Mouse (Mus musculus) limb, embryonic 10.5 days (tissue): ENCODE measurements around the gene Fbxo21. TPM values are rescaled to one million over a fixed set of nuclear protein-coding genes. Genes with fewer than 3 reads are reported as not detected.
A peak's percentile ranks its signal among the peaks of the same experiment; 100 is the strongest.

ENCODE experiments used
- DNase-seq: peaks from one replicate; pipeline ENCODE4 v3.0.0-alpha.2; 2017; ENCODE audit warnings: low spot score
- H3K27ac ChIP-seq: fragments of 300-500 bp; sonication (generic); 2 replicates; pipeline ENCODE4 v1.5.1; 2016; ENCODE audit warnings: mild to moderate bottlenecking
- H3K27me3 ChIP-seq: fragments of 300-500 bp; sonication (generic); 2 replicates; pipeline ENCODE4 v1.6.1; 2016; ENCODE audit warnings: low read depth, mild to moderate bottlenecking; ENCODE audit not compliant: poor library complexity, severe bottlenecking
- H3K36me3 ChIP-seq: fragments of 300-500 bp; sonication (generic); 2 replicates; pipeline ENCODE4 v1.6.1; 2016; ENCODE audit warnings: mild to moderate bottlenecking, moderate library complexity
- H3K4me1 ChIP-seq: fragments of 300-500 bp; sonication (generic); 2 replicates; pipeline ENCODE4 v1.6.1; 2016
- H3K4me3 ChIP-seq: fragments of 300-500 bp; sonication (generic); 2 replicates; pipeline ENCODE4 v1.5.1; 2016; ENCODE audit warnings: mild to moderate bottlenecking, moderate library complexity
- H3K9me3 ChIP-seq: fragments of 300-500 bp; sonication (generic); replicated peaks from 2 replicates; pipeline ENCODE4 v1.6.1; 2016; ENCODE audit warnings: mild to moderate bottlenecking
- WGBS: fragments of 180-500 bp; shearing (Covaris S2); methylation state at CpG from one replicate; pipeline ENCODE4 v1.1.7; 2016; 5-methylcytosine and 5-hydroxymethylcytosine counted together
- polyA plus RNA-seq: library from polyadenylated mRNA; unstranded; fragments of >200 nt; fragmentation: Nextera tagmentation; extraction: Ambion mirVana; gene quantifications from 2 replicates; pipeline ENCODE4 v1.2.1, GENCODE M21; 2016

Gene Fbxo21
- polyA plus RNA-seq, 1 experiment from 2014 or later: 93.4 TPM

DNA sequence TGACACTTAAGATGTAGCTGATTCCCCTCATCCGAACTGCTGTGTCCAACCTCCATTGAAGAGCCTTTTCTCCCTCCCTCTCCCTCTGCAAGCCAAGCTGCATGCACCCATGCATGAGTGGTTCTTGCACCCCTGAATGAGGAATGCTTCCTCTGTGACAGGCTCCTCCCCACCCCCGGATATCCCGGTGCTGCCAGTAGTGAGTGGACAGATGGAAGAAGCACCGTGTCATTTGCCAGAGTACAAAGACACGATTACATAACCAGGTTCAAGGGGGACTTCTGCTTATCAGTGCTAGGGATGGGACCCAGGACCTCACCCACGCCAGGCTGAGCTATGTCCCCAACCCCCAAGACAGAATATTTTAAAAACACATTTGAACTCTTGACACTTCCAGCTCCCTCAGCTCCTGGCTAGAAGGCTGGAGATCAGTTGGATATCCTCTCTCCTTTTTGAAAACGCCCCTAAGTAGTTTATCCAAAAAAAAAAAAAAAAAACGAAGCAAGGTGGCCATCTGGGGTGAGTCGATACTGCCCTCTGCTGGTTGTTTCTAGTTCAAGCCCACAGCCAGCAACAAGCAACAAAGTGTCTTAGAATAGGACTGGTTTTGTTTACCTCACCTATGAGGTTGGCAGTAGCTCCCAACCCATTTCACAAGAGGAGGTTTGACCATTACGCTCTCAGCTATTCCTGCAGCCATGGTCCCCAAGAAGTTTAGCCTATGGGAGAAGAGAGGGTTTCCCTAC is 20.7 kb upstream of the Fbxo21 start:
- H3K9me3 ChIP-seq: no peaks in the 10 kb centered on the region
- no peaks in the 10 kb centered on the region; the same call in 1 of the 2 replicates for H3K27me3 ChIP-seq
- peaks cover 11% of the 10 kb centered on the region for H3K4me1 ChIP-seq
- DNase-seq: peak; percentile 42
- WGBS: 45% methylated on average over 10 of the region's 10 CpGs
- H3K36me3 ChIP-seq: no peaks in the 10 kb centered on the region
- H3K27ac ChIP-seq: no peak overlapping the region
- H3K4me3 ChIP-seq: no peak overlapping the region

GRCm38 (mm10) chr5:117964750-117965149 is 11.8 kb upstream of the Fbxo21 start:
- DNase-seq: no peak
- no peaks in the 10 kb centered on the region for H3K36me3 ChIP-seq
- H3K27me3 ChIP-seq: no peaks in the 10 kb centered on the region
- WGBS: 64% methylated on average over 9 of the region's 9 CpGs
- no peak overlapping the region for H3K27ac ChIP-seq
- no peaks in the 10 kb centered on the region for H3K9me3 ChIP-seq
- H3K4me3 ChIP-seq: no peak overlapping the region
- H3K4me1 ChIP-seq: 0 out of 2 replicates have a peak, but pooled peaks cover 2% of the 10 kb centered on the region

DNA sequence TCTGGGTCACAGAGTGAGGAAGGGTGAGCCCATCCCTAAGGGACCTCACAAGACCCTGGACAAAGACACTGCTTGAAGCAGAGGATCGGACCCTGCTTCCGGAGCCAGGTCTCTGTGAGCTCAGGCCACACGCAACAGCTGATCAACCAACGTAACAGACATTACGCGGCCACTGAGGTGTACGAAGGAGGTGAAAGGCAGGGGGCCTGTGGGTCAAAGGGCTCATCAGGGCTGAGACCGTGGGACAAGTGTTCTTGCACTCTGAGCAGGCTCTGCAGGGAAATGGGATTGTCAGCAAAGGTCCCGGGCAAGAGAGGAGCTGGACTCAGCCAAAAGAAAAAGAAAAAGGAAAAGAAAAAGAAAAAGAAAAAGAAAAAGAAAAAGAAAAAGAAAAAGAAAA is 9.6 kb upstream of the Fbxo21 start:
- H3K4me3 ChIP-seq: no peak overlapping the region
- 81% methylated on average over 9 of the region's 9 CpGs for WGBS

GRCm38 (mm10) chr5:117967659-117968069 is 8.9 kb upstream of the Fbxo21 start:
- 71% methylated on average over 4 of the region's 4 CpGs for WGBS
- 0 out of 2 replicates have a peak, but pooled peaks cover 2% of the 10 kb centered on the region for H3K4me1 ChIP-seq
- no peaks in the 10 kb centered on the region for H3K9me3 ChIP-seq
- no peaks in the 10 kb centered on the region for H3K27me3 ChIP-seq
- no peaks in the 10 kb centered on the region for H3K36me3 ChIP-seq
- no peak for DNase-seq
- H3K27ac ChIP-seq: no peak overlapping the region
- H3K4me3 ChIP-seq: no peak overlapping the region

More for the DNA sequence above, 9.6 kb upstream of the Fbxo21 start:
- Histone ChIP-seq H3K9me3 (no peaks in the 10 kb centered on the region), H3K27me3 (no peaks in the 10 kb centered on the region), H3K36me3 (no peaks in the 10 kb centered on the region), H3K27ac (no peak overlapping the region), H3K4me1 (0 out of 2 replicates have a peak, but pooled peaks cover 2% of the 10 kb centered on the region)
- no peak for DNase-seq

- Histone ChIP-seq H3K9me3 (no peaks in the 10 kb centered on the region), H3K27me3 (no peaks in the 10 kb centered on the region), H3K4me3 (no peak overlapping the region), H3K4me1 (0 out of 2 replicates have a peak, but pooled peaks cover 2% of the 10 kb centered on the region), H3K36me3 (no peaks in the 10 kb centered on the region), H3K27ac (no peak overlapping the region)
- 89% methylated on average over 10 of the region's 10 CpGs for WGBS
- DNase-seq: no peak
These were observed 6.7 kb upstream of the Fbxo21 start for GRCm38 (mm10) chr5:117969681-117970427.

DNA sequence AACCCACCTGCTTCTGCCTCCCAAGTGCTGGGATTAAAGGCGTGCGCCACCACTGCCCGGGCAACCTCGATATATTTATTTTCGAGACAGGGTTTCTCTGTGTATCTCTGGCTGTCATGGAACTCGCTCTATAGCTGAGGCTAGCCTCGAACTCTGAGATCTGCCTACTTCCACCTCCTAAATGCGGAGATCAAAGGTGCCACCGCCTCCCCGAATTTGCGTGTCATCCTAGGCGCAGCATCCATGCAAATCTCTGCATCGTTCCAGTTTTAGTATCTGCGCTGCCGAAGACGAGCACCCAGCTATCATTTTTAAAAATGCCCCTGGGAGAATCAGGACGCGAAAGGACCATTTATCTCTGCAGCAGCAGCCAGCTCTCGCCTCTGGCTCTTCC is 270 bp upstream of the Fbxo21 start:
- peaks cover 30% of the 10 kb centered on the region for H3K36me3 ChIP-seq
- H3K4me1 ChIP-seq: peaks cover 23% of the 10 kb centered on the region
- no peaks in the 10 kb centered on the region for H3K27me3 ChIP-seq
- no peak for DNase-seq
- peak overlapping the region; percentile 95 for H3K27ac ChIP-seq
- peak overlapping the region; percentile 88 for H3K4me3 ChIP-seq
- 23% methylated on average over 19 of the region's 19 CpGs for WGBS
- H3K9me3 ChIP-seq: no peaks in the 10 kb centered on the region

DNA sequence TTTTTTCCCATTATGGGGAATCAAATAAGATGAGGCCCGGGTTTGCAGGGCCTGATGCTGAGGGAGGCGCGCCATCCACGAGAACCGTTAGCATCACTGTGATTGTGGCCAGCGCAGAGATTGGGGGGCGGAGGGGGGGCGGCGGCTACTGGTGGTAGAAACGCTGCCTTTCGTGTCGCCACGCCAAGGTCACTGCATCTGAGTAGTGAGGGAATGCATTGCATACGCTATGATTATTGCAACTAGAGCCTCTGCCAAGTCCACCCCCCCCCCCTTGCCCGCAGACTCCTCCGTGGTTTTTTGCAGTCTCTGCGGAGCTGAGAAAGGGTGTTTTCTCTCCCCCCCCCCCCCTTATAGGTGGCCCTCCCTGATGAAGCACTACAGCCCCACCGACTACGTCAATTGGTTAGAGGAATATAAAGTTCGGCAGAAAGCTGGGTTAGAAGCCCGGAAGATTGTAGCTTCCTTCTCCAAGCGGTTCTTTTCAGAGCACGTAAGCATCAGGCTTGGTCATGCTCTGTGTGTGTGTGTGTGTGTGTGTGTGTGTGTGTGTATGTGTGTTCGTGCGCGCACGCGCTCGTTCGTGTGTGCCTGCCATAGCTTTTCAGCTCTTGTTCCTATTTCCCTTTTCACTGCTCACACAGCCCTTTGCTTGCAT is 1.1 kb downstream of the Fbxo21 start:
- H3K27me3 ChIP-seq: no peaks in the 10 kb centered on the region
- peak overlapping the region; percentile 95 for H3K27ac ChIP-seq
- no peaks in the 10 kb centered on the region for H3K9me3 ChIP-seq
- 22% methylated on average over 30 of the region's 30 CpGs for WGBS
- H3K36me3 ChIP-seq: peaks cover 44% of the 10 kb centered on the region
- H3K4me3 ChIP-seq: peak overlapping the region; percentile 88
- peaks cover 23% of the 10 kb centered on the region for H3K4me1 ChIP-seq
- peak; percentile 52 for DNase-seq

DNA sequence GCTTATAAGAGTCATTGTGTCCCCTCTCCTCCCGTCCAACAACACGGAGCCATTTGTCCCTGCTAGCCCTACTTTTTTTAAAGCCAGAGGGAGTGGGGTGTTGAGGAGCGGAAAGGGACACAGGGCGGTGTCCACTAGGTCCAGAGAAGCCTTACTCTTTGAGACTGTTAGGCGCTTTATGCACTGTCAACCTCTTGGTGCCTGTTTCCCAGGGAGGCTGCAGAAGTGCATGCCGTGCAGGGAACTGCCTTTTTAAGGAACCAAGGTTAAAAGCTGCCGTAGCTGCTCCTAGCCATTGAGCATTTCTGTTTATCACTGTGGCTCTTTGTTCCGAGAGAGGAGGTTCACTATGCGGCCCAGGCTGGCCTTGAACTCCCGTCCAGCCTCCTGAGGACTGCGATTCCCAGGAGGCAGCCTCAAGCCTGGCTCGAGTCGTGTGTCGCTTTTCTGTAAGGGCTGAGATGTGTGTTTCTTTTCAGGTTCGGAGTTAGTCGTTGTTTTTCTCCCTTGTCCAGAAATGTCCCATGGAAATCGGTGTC is 1.7 kb downstream of the Fbxo21 start:
- Histone ChIP-seq H3K27me3 (no peaks in the 10 kb centered on the region), H3K4me1 (peaks cover 23% of the 10 kb centered on the region), H3K27ac (peak overlapping the region; percentile 95), H3K36me3 (peaks cover 50% of the 10 kb centered on the region), H3K9me3 (no peaks in the 10 kb centered on the region), H3K4me3 (peak overlapping the region; percentile 88)
- WGBS: 68% methylated on average over 17 of the region's 17 CpGs
- DNase-seq: no peak

- WGBS: 92% methylated on average over 5 of the region's 5 CpGs
These were observed 2.6 kb downstream of the Fbxo21 start for GRCm38 (mm10) chr5:117979082-117979481.

GRCm38 (mm10) chr5:117980921-117981320 is 4.4 kb downstream of the Fbxo21 start:
- 93% methylated on average over 8 of the region's 8 CpGs for WGBS
- Histone ChIP-seq H3K27me3 (no peaks in the 10 kb centered on the region), H3K4me1 (peaks cover 23% of the 10 kb centered on the region), H3K36me3 (peaks cover 77% of the 10 kb centered on the region), H3K27ac (no peak overlapping the region), H3K4me3 (no peak overlapping the region), H3K9me3 (no peaks in the 10 kb centered on the region)
- no peak for DNase-seq

More at GRCm38 (mm10) chr5:117979082-117979481, 2.6 kb downstream of the Fbxo21 start:
- no peak overlapping the region for H3K4me3 ChIP-seq
- no peak overlapping the region for H3K27ac ChIP-seq
- peaks cover 23% of the 10 kb centered on the region for H3K4me1 ChIP-seq
- DNase-seq: no peak
- H3K9me3 ChIP-seq: no peaks in the 10 kb centered on the region
- no peaks in the 10 kb centered on the region for H3K27me3 ChIP-seq
- peaks cover 59% of the 10 kb centered on the region for H3K36me3 ChIP-seq

- H3K4me1 ChIP-seq: peaks cover 18% of the 10 kb centered on the region
- DNase-seq: no peak
- no peaks in the 10 kb centered on the region for H3K27me3 ChIP-seq
- H3K9me3 ChIP-seq: no peaks in the 10 kb centered on the region
- 88% methylated on average over 5 of the region's 5 CpGs for WGBS
- no peak overlapping the region for H3K27ac ChIP-seq
- no peak overlapping the region for H3K4me3 ChIP-seq
- peaks cover 87% of the 10 kb centered on the region for H3K36me3 ChIP-seq
These were observed 5.4 kb downstream of the Fbxo21 start for GRCm38 (mm10) chr5:117981943-117982342.

DNA sequence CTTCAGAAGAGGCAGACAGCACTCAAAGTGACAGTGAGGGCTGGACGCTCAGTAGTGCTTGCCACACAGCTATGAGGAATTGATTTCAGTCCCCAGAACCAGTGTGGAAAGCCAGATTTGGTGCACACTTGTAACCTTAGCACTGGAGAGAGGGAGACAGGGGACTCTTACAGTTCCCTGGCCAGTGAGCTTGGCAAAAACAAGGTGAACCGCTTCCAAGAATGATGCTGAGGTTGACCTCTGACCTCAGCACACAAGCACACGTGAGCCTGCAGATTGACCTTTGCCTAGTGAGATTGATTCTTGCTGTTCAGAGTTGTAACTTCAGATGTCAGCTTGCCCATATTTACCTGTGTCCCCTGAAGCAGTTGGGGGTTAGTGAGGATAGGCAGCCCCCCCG is 9.8 kb downstream of the Fbxo21 start:
- H3K9me3 ChIP-seq: no peaks in the 10 kb centered on the region
- DNase-seq: no peak
- no peak overlapping the region for H3K27ac ChIP-seq
- H3K4me3 ChIP-seq: no peak overlapping the region
- WGBS: 53% methylated on average over 4 of the region's 4 CpGs
- H3K27me3 ChIP-seq: no peaks in the 10 kb centered on the region
- peaks cover 100% of the 10 kb centered on the region for H3K36me3 ChIP-seq
- H3K4me1 ChIP-seq: no peaks in the 10 kb centered on the region; the same call in 1 of the 2 replicates
